Mouse (Mus musculus): ENCODE results near the gene Itpa. TPM values are rescaled to one million over a fixed set of nuclear protein-coding genes. Genes with fewer than 3 reads are reported as not detected.

Itpa gene
- total RNA-seq, 1 experiment from 2014 or later = 69.0 TPM

- no peak; the same call in 1 of the 2 replicates for ATAC-seq (replicated peaks; ENCODE audit: low read depth, poor library complexity, severe bottlenecking)
These were observed 11.6 kb upstream of the Itpa start for GRCm38 (mm10) chr2:130655660-130656339.

DNA sequence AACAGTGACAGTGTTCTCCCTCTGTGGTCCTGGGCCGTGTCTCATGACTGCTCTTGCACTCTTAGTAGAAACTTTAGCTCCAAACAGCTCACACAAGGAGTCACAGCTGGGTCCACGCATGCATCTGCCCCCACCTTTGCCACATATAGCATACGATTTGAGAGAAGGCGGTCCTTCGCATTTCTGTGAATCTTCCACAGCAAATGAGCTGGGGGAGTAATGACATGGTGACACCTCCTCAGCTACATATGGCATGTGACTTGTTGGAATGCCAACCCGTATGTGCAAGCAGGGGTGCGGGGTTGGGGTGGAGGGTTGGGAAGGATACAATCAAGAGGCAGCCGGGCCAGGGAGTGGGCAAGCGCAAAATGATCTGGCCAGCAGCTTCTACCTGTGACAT lies 10.9 kb upstream of the Itpa start:
- ATAC-seq (replicated peaks; ENCODE audit: low read depth, poor library complexity, severe bottlenecking) = no peak

DNA sequence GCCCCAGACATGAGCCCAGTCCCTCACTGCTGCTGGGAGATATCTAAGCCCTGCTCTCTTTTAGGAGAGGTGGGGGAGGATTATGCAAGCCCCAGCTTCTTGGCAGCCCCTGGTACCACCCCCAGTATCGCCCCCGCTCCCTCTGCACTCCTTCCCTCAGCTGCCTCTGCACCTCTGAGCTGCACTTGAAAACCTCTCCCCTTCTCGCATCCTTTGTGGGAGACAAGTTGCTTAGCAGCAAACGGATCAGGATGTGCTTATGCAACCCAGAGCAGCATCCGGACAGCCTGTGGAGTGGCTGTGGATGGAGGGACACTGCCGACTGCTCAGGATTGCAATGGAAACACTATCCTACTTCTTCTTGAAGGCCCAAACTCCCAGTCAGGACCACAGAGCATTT lies 9.9 kb upstream of the Itpa start:
- ATAC-seq (replicated peaks; ENCODE audit: low read depth, poor library complexity, severe bottlenecking) = no peak

- no peak for ATAC-seq (replicated peaks; ENCODE audit: low read depth, poor library complexity, severe bottlenecking)
These were observed 8.9 kb upstream of the Itpa start for GRCm38 (mm10) chr2:130658530-130658929.

DNA sequence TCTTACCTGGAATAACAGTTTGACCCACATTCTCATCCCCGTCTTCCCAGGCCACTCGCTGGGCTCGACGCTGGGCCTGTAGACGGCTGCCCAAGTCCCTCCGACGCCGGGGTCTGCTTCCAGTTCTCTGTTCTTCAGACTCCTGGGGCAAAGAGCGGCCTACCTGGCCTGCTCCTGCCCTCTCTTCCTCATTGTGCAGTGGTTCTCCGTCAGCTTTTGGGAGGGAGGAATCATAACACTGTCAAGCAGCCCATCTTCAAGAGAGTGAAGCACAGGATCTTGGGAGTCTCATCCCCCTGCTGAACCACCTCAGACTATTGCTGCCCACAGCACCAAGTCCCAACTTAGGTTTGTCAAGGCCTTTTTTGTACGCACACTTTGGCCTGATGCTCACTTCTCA lies 4.1 kb upstream of the Itpa start:
- no peak for ATAC-seq (replicated peaks; ENCODE audit: low read depth, poor library complexity, severe bottlenecking)

GRCm38 (mm10) chr2:130664102-130664701 lies 3.2 kb upstream of the Itpa start, which contains the start of gene Ddrgk1:
Gene Ddrgk1 (minus strand): TSS chr2:130664659.
- ATAC-seq (replicated peaks; ENCODE audit: low read depth, poor library complexity, severe bottlenecking) = peak; percentile 84

DNA sequence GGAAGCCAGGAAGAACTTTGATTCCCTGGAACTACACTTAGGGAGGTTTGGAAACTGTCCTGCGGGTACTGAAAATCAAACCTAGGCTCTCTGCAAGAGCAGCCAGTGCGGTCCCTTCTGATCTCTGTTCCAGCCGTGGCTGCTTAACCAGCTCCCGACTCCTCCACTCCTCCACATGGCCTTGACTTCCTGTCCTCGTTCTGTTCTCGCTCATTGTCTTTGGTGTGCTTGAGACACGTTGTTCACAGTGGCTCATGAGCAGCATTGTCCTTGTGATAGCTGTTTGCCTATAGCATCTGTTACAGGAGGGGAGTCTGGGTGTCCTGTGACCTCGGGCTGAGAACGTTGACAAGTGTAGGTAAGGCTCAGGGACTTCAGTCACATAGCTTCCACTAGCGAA lies 9.8 kb downstream of the Itpa start:
- ATAC-seq (replicated peaks; ENCODE audit: low read depth, poor library complexity, severe bottlenecking) = no peak

GRCm38 (mm10) chr2:130679154-130679553 lies 11.7 kb downstream of the Itpa start:
- ATAC-seq (replicated peaks; ENCODE audit: low read depth, poor library complexity, severe bottlenecking) = no peak

DNA sequence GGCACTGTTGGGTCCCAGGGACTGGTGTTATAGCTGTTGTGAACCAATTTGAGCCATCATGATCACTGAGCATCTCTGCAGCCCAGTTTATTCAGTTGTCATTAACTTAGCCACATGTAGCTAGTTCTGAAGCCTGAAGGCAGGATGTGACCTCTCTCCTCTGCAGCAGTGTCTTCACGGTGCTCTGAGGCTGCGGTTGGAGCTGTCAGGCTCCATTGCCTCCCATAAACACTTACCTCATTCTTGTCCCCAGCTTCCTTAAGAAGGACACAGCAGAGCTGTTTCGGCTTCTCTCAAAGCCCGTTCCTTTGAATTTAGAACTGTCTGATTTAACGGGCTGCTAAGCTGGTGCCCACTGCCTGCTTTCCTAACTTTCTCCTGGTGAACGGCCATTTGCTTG lies 12.5 kb downstream of the Itpa start:
- ATAC-seq (replicated peaks; ENCODE audit: low read depth, poor library complexity, severe bottlenecking) = no peak

GRCm38 (mm10) chr2:130681531-130681930 lies 14.1 kb downstream of the Itpa start:
- no peak for ATAC-seq (replicated peaks; ENCODE audit: low read depth, poor library complexity, severe bottlenecking)

GRCm38 (mm10) chr2:130685426-130685825 lies 18.0 kb downstream of the Itpa start:
- no peak for ATAC-seq (replicated peaks; ENCODE audit: low read depth, poor library complexity, severe bottlenecking)

DNA sequence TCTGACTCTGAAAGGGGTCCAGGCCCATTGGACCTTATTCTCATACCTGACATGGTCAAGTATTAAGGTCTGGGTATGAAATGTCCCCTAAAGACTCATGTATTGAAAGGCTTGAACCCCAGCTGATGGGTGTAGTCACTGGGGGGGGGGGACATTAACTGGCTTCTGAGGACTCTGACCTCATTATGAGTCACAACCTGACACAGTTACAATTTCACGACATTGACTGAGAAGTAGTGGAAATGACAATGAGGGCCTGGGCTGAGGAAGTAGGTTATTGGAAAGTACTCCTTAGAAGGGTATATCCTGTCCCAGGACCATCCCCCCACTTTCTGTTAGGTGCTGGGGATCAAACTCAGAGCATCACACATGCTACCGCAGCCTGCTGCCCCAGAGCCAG lies 21.6 kb downstream of the Itpa start:
- no peak for ATAC-seq (replicated peaks; ENCODE audit: low read depth, poor library complexity, severe bottlenecking)

DNA sequence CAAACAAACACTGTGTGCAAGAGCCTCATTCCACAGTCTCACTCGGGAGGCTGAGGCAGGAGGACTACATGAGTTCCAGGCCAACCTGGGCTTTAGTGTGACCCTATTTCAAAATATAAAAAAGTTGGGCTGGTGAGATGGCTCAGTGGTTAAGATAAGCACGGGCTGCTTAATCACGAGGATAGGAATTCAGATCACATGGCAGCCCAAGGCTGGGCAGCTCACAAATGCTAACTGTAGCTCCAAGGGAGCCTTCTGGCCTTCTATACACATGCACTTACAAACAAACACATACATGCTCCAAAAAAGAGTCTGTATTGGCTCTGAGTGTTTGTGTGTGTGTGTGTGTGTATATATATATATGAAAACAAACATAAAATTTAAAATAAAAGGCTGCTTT lies 26.2 kb downstream of the Itpa start:
- no peak for ATAC-seq (replicated peaks; ENCODE audit: low read depth, poor library complexity, severe bottlenecking)

GRCm38 (mm10) chr2:130696700-130697152 lies 29.3 kb downstream of the Itpa start:
- peak; percentile 17; the same call in 1 of the 2 replicates for ATAC-seq (replicated peaks; ENCODE audit: low read depth, poor library complexity, severe bottlenecking)

GRCm38 (mm10) chr2:130697153-130697810 lies 29.9 kb downstream of the Itpa start, which contains the start of gene Slc4a11:
Gene Slc4a11 (minus strand): TSS chr2:130697519.
- peak; percentile 79 for ATAC-seq (replicated peaks; ENCODE audit: low read depth, poor library complexity, severe bottlenecking)

GRCm38 (mm10) chr2:130697821-130698266 lies 30.4 kb downstream of the Itpa start:
- no peak for ATAC-seq (replicated peaks; ENCODE audit: low read depth, poor library complexity, severe bottlenecking)

- ATAC-seq (replicated peaks; ENCODE audit: low read depth, poor library complexity, severe bottlenecking) = no peak
These were observed 36.9 kb downstream of the Itpa start for GRCm38 (mm10) chr2:130704040-130705001.

GRCm38 (mm10) chr2:130705178-130705577 lies 37.8 kb downstream of the Itpa start:
- ATAC-seq (replicated peaks; ENCODE audit: low read depth, poor library complexity, severe bottlenecking) = no peak

GRCm38 (mm10) chr2:130706602-130707001 lies 39.2 kb downstream of the Itpa start:
- no peak for ATAC-seq (replicated peaks; ENCODE audit: low read depth, poor library complexity, severe bottlenecking)

DNA sequence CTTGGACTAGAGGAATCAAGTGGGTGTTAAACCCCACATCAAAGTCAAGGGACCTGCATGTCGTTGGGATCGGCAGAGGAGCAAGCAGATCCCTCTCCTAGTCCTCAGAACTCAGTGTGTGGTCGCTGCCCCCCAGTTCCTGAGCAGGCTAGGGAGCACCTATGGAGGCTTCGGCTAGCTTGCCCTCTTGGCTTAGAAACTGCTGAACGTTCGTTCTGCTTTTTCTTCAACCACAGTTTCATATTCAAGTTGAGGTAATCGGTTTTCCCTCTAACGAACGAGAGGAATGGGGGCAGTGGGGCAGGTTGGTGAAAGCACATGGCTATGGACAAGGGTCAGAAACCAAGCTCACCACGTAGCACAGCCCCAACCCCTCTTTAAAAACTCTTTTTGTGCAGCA lies 39.6 kb downstream of the Itpa start:
- ATAC-seq (replicated peaks; ENCODE audit: low read depth, poor library complexity, severe bottlenecking) = peak; percentile 46

Data from common myeloid progenitor, adult 5-6 weeks (primary cell).